Mouse (Mus musculus): ENCODE measurements around the gene Gadd45g.
"Not testable (repeated sequence)": the region's sequence is repeated elsewhere in the genome, so short reads cannot be mapped to it uniquely, and the experiment has no call there.

Gene Gadd45g

DNA sequence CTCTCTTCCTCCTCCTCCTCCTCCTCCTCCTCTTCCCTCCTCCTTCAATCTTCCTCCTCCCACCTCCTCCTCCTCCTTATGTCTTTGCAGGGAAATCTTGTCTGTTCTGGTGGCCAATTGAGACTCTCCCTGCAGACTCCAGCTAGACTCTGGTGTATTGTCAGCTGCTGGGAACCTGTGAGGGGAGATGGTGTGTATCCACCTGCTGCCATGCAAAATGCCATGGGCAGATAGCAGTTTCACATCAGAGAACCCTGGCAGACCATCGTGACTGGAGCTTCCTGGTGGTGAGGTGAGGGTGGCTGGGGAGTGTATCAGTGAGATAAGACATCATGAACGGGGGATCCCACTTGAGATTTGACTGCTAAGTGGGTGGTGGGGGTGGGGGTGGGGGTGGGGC, 12.0 kb upstream of the Gadd45g start:
- no peak for DNase-seq

- DNase-seq: not testable (repeated sequence)
These were observed 11.3 kb upstream of the Gadd45g start for GRCm38 (mm10) chr13:51835208-51835607.

- no peak for DNase-seq
These were observed 9.1 kb upstream of the Gadd45g start for GRCm38 (mm10) chr13:51837402-51837801.

GRCm38 (mm10) chr13:51839250-51840026, 7.0 kb upstream of the Gadd45g start:
- peak; percentile 54 for DNase-seq

DNA sequence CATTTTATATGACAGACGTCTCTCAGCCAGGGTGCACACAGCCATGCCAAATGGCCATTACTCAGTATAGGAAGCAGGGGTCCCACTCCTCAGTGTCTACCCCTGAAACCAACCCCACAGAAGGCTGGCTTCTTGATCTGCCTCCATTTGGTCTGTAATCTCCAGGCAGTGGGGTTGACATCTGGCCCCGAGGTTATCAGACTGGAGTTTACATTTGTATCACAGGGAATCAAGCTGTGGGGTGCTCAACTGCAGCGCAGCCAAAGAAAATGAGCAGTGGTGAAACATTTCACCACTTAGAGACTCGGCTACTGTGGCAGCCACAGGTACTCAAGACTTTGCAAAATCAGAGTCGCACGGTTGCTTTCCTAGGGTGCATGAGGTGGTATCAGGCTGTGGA, 5.8 kb upstream of the Gadd45g start:
- no peak for DNase-seq

DNA sequence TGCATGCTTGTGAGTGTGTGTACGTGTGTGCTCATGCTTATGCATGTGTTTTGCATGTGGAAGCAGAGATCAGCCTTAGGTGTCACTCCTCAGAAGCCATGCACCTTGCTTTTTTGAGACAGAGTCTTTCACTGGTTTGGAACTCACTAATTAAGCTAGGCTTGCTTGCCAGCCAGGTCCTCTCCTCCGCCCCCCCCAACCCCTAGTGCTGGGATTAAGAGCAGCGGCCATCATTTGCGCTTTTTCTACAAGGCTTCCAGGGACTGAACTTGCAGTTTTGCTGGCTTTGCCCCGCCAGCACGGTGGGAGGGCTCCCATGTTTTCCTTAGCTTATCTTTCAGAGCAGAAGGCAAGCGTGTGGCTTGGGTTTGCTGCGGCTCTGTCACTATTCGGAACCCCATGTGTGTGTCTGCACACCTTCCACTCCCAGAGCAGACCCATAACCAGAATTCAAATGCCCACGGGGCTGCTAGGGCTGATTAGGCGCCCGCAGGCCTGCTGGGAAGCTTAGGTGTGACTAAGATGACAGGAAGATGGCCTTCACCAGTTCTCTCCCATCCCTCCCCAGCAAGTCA, 4.8 kb upstream of the Gadd45g start:
- no peak for DNase-seq

- DNase-seq: no peak
These were observed 4.3 kb upstream of the Gadd45g start for GRCm38 (mm10) chr13:51842191-51842590.

DNA sequence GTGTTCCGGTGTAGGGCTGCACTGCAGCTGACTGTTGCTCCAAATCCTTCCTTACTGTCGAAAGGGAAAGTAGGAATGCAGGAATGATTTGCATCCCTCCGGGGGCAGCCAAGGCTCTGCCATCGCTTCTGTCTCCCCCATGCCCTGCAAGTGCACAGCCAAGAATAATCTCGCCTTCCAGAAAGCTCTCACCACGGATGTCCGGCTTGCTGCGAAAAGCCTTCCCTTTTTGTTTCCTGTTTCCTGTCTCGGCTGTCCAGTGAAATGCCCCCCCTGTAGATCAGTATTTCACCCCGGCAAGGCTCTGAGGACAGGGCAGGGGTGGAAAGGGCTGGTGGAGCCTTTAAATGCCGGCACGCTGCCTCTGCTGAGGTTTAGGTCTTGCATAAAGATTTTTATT, 3.7 kb upstream of the Gadd45g start:
- no peak for DNase-seq

GRCm38 (mm10) chr13:51843298-51843697, 3.2 kb upstream of the Gadd45g start:
- no peak for DNase-seq

GRCm38 (mm10) chr13:51844118-51844517, 2.4 kb upstream of the Gadd45g start:
- no peak for DNase-seq

DNA sequence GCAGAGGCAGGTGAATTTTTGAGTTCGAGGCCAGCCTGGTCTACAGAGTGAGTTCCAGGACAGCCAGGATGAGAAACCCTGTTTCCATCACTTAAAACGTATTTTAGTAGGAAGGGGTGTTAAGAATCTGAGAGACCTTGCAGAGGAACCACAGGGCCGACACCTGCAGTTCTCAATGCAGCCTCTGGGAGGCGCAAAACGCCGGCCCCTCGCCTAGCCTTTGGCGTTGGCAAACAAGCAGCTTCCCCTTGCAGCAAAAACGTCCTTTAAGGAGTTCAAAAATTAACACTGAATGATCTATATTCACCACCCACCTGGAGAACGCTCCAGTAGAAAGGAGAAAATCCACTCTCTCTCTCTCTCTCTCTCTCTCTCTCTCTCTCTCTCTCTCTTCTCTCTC, 1.8 kb upstream of the Gadd45g start:
- peak; percentile 87 for DNase-seq

DNA sequence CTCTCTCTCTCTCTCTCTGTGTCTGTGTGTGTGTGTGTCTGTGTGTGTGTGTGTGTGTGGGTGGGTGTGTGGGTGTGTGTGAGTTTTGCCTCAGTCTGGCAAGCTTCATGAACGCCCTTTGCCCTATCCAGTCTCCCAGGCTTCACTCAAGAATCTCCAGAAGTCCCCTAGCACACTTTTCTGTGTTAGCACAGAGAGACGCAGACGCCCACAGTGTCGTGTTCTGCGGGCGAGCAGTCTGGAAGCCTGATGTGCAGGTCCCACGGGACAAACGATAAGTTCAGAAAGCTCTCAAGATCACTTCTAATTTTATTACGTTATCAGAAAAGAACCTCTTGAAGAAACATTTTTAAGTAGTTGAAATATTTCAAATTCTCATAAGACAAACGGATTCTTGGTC, 1.4 kb upstream of the Gadd45g start:
- peak; percentile 50 for DNase-seq

DNA sequence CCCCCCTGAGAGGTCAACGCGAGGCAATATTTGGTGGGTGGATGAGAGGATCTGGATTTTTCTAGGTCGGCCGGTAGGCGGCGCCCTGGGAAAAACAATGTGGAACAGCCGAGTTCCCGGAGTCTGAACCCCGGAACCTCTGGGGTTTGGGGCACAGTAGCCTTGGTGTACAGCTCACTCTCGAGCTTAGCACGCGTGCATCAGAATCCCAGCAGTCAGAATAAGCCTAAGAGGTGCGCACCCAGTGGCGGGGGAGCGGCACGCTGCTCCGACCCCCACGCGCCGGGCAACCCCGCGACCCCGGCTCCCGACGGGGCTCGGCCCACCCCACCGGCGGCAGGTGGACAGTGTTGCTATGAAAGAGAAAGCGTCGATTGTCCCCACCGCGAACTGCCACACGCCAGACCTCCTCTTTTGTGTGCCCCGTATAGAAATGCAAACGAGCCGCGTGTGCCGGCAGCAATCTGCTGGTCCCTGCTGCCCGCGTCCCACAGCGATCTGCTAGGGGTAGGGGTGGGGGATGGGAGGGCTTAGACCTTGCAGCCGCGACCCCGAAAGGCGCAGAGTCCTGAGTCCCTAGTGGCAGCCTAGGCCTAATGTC, 787 bp upstream of the Gadd45g start:
- DNase-seq: peak; percentile 94

DNA sequence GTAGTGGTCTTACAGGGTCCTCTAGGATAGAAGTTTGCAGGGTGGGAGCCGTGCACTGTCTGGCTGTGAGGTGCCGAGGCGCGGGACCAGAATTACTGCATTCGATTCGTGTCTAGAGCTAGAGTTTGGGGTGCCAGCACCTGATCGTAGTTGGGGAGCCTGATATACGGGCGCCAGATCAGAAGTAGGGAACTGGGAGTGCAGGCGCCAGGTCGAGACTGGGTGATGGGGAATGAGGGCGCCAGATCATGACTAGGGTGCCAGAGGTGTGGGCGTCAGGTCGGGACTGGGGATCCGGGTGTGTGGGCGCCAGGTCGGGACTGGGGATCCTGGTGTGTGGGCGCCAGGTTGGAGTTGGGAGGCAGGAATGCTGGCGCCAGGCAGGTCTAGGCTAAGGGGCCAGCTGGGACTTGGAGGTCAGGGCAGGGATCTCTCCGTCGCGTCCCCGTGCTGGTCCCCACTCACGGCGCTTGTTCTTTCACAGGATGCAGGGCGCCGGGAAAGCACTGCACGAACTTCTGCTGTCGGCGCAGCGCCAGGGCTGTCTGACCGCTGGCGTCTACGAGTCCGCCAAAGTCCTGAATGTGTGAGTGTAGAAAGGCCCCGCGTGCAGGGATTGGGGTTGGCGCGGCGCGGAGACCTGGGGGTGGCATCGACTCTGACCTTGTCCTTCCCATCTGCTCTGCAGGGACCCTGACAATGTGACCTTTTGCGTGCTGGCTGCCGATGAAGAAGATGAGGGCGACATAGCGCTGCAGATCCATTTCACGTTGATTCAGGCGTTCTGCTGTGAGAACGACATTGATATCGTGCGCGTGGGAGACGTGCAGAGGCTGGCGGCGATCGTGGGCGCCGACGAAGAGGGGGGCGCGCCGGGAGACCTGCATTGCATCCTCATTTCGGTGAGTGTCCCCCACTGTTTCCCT, 653 bp downstream of the Gadd45g start:
- peak; percentile 69 for DNase-seq

- DNase-seq: peak; percentile 91
These were observed 1.6 kb downstream of the Gadd45g start for GRCm38 (mm10) chr13:51847979-51848480.

DNA sequence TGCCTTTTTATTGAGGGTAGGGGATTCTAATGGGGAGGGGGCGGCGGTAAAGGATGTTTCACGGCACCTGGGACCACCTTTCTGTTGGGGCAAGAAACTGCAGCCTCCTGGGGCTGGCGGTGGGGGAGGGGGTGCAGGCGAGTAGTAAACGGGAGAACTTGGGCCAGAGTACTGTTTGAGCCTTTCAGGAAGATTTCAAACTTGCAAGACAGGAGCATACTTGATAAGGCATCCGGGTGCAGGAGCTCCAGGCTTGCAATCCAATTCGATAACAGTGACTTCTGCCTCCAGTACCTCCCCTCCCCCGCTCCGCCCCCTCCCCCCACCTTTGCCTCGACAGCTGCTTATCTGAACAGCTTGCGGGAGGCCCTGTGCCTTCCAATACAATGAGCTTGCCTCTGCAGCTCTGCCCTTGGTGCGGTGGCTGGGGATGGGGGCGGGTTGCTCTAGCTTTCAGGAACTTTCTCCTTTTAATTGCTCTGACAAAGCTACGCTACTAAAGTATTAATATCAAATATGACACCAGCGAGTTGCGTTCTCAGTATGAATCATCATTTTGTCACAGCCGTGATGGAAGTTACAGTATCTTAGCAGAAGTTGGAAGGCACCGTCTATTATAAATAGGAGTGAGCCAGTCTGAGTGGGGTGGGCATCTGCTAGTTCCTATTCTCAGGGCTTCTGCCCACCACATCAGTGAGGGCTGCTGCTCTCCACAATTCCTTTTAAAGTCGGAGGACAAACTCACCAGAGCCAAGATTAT, 2.2 kb downstream of the Gadd45g start:
- DNase-seq: peak; percentile 73

DNA sequence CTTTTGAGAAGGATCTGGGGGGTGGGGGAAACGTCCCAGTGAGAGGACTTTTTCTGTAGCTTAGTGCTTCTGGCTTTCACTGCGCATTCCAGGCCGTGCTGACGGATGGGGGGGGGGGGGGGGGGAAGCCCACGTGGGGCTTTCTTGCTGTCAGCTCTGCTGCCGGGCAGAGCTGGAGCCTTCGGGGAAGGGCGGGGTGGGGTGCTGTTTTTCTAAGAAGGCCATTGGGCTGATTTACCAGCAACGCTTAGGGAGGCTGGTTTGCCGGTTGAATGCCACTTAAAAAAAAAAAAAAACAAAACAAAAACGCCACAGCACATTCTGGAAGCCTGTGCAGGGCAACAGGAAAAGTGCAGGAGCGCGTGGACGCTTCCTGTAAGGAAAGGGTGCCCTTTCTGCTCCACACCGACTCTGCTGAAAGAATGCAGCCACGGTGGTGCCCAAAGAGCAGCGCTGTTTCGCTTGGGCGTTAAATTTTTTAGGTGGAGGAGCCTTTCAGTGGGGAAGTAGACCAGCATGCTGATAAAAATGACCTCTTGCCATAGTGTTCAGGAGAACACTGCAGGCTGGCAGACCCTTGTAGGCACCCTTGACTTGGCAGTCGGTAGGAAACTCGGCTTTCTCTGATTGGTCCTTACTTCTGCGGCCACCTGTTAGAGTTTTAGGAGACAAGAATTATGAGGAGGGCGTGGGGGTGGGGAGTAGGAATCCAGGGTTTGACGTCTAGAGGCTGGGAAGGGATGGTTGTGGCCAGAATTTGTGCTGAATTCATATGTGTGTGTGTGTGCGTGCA, 3.0 kb downstream of the Gadd45g start:
- DNase-seq: no peak

DNA sequence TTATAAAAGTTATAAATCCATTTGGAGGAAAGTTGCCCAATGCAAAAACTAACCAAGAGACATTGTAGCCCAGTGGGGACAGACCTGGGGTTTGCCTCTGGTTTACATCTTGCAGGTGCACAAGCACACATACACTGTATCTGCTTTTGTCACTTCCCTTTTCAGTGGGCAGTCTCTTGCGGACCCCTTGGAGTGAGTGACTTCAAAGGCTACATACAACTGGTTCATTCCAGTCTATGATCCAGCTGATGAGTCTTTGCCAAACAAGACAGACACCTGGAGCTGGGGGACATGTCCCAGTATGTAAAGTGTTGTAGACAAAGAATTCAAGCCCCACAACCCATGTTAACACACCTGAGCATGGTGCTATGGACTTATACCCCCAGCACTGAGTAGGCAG, 4.1 kb downstream of the Gadd45g start:
- no peak for DNase-seq

- no peak for DNase-seq
These were observed 6.2 kb downstream of the Gadd45g start for GRCm38 (mm10) chr13:51852560-51853190.

- no peak for DNase-seq
These were observed 7.1 kb downstream of the Gadd45g start for GRCm38 (mm10) chr13:51853301-51854243.

Data from thymus, postnatal 4 days (tissue).